Mouse (Mus musculus) kidney, postnatal 14 days (tissue): ENCODE measurements around the gene AW209491.

Source experiments
- DNase-seq: peaks from one replicate; pipeline ENCODE4 v3.0.0; 2022; ENCODE audit warnings: mixed read lengths

The AW209491 gene

DNA sequence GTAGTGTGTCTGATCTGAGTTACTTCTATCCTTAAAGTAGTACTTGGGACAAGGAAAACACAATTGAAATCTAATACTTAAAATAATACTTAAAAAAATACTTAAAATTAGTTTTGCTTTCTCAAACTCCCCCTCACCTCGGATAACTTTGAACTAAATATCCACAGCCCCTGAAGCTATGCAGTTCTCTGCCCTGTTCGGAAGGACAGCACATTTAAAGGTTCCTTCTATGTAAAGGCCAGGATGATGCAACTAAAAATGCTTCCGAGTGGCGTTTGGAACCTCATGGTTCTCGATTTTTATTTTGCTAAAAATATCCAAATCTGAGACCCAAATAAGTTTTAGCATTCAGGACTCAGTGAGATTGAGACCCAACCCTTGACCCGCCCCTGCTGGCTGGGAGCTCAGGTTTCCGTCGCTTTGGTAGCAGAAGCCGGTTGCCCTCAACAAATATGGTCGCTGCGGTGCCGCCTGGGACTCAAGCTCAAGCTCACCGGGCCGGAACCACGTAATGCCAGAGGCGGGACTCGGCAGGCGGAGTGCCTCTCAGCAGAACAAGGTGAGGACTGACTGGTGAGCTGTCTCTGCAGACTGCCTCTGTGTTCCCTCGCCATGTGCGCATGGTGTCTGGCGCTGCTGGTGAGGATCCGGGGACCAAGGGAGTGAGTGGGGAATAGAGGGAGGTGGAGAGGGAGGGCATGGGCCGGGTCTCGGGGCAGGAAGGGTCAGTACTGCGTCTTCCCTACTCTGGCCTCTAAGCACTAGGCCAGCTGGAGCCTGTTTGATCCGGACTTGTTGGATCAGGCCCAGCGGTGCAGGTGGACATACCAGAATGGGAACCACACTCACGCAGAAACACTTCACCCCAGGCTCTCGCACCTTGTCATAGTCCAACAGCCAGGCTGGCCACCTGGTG, at the start of gene AW209491:
Gene AW209491, plus strand, starts transcription at position 429 of the 916 bp plus-strand sequence.
- peak; percentile 97 for DNase-seq

DNA sequence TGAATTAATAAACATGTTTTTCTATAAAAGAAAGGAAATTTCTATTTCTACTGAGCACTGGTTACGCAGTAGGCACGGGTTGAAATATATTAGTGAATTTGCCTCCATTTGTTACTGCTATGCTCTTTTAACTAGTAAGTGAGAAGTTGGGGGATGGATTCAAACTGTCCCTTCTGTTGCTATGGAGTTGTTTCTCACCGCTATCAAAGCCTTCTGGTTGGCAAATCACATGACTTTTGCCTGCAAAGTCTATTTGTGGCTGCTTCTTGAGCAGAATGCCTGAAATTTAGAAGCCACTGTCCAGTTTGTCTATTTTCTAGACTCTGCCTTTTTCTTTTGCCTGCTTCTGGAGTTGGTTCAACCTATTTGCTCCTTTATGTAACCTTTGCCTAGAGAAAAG, 49.6 kb upstream of the AW209491 start:
- no peak for DNase-seq

DNA sequence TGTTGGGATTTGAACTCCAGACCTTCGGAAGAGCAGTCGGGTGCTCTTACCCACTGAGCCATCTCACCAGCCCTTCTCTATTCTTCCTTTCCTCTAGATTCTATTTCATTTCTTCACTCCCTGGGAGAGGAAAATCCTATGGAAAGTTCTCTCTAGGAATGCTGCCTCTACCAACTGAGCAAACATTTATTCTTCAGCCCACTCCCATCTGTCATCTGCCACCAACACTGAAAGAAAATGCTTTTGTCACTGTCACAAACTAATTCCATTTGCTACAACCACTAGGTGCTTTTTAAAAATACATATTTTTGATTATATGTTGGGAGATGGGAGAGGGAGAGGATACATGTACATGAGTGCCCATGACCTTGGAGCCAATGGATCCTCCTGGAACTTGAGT, 27.2 kb upstream of the AW209491 start:
- DNase-seq: no peak

DNA sequence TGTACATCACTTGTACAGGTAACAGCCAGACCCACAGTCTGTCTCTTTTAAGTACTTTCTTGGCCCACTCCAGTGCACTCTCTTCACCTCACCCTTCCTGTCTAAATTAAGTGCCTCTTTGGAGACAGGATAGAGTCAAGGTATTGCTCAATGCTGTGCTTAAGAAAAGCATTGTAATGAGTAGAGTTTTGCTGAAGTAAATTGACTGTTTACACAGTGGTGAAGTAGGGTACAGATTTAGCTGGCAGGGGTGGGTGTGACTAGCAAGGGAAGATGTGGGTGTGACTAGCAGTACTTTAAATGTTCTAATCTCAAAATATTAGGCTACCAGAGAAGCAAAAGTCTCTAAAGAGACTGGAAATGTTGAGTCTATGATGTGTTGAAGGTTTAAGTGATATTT, 22.3 kb upstream of the AW209491 start:
- no peak for DNase-seq

DNA sequence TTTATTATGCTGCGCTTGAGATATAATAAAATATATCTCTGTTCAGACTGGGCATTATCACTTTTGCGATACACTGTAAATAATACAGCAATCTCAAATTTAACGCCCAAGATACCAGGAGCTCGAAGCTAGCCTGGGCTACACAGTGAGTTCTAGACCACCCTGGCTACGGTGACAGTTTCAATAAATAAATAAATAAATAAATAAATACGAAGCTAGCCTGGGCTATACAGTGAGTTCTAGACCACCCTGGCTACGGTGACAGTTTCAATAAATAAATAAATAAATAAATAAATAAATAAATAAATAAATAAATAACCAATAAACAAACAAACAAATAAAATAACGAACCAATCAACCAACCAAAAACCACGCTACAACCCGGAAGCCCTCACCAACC, 17.5 kb upstream of the AW209491 start:
- DNase-seq: no peak

DNA sequence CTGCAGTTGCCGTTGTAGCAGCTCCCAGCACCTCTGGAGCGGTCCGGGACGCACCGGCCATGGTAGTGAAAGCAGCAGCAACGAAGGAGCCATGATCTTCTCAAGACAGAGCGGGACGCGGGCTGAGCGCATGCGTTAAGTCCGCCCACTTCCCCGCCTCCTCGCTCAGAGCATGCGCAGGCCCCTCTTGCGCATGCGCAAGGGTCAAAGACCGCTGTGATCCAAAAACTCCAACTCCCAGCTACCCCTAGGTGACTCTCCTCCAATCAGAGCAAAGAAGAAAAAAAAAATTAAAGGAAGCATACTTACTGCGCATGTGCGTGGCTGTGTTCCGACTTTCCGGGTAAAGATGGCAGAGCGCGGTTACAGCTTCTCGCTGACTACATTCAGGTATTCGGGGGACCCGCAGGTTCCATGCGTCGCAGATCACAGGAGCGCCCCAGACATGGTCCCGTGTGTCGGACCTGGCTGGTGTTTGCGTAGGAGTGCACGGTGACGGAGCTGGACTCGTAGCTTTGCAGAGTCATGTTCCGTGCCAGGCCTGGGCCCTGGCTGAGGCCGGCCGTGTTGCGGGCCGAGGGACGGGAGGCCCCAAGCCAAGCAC, 16.9 kb upstream of the AW209491 start, which contains the start of the genes Mrpl32 and Psma2:
Gene Mrpl32, minus strand, starts transcription at position 240 of the 604 bp plus-strand sequence.
Gene Psma2, plus strand, starts transcription at position 315 of the 604 bp plus-strand sequence.
- peak; percentile 98 for DNase-seq

DNA sequence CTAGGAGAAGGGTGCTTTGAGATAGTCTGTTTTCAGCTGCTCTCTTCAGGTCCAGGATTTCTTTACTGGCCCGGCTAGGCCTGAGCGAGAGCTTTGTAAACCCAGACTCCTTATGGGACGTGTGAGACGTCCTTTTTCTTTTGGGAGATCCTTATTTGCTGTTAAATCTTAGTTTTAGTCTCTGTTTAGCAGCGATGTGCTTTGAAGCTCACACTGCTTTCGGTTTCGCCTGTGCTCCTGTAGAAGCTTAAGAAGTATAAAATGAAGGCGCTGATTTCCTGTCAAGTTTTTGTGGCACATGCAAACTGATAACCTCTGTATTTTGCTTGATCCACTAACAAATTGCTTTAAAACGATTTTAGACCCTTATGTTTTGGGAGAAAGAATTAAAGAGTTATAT, 16.4 kb upstream of the AW209491 start:
- no peak for DNase-seq

DNA sequence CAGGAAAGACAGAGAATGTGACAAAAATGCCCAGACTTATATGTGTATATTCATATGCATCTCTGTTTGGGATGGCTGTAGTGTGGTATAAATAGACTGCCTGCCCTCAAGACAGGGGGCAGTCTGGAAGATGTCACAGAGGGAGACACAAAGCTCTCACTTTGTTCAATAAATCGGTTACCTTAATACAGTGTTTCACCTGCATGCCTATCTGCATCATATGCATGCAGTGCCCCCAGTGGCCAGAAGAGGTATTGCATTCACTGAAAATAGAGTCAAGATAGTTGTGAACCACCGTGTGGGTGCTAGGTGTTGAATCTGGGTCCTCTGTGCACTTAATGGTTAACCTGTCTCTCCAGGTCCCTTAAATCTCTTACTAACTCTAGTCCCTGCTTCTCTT, 11.2 kb upstream of the AW209491 start:
- peak; percentile 72 for DNase-seq

DNA sequence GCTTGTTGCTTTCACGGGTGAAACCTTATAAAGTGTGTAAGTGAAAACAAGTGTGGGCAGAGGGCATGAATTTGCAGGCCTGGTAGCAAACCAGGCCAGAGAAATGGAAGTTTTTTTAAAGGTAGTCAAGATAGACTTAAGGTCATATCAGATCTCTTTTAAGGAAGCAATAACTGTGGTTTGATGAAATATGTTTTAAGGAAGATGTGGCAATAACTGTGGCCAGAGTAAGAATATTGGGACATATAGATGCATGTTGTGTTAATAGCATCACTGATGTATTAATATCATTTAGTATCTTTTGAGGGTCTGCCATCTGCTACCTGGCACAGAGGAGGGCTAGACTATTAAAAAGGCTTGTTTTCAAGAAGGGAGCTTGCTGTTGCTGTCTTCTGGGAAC, 10.0 kb downstream of the AW209491 start:
- DNase-seq: no peak

DNA sequence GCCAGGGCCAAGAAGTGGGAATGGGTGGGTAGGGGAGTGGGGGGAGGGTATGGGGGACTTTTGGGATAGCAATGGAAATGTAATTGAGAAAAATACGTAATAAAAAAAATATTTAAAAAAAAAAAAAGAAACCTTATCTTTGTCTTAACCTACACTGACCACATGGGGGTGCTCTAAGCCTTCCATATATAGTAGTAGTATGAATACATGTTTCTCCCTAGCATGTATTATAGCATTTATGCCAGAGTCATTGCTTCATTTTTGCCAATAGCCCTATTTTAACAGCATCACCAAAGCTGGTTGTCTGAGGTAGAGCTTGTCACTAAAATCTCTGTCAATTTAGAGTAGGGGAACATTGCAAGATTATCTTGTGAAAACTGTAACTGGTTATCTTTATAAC, 19.3 kb downstream of the AW209491 start:
- no peak for DNase-seq

DNA sequence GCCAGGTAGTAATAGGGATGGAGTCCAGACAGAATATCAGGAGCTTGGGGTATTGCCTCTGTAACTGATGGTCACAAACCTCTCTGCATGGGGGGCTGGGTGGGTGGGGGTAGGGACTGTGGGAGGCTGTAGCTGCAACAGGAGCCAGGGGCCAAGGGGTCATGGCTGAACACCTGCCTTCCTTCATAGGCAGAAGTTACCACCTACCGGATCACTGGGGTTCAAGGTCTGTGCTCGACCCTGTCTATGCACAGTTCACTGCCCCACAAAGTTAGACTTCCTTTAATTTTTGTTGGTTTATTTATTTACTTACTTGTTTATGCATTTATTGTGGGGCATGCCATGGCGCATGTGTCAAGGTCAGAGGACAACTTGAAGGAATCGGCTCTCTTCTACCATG, 37.2 kb downstream of the AW209491 start:
- no peak for DNase-seq

DNA sequence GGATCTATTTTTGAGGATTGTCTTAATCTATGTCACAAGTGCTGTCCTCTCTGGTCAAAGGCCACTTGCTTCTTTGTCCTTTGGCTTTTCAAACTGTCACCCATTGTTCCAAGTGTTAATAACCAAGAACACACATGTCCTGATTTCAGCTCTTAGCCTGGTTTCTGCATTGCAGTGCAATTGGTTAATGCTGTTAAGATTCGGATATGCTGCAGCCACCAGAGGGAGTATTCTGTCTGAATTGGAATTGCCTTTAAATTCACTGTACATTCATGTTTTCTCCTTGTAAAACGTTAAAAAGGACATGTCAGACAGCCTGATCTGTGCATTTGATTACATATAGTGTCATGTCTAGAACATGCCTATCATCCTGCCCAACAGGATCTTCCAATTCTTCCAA, 40.4 kb downstream of the AW209491 start:
- DNase-seq: peak; percentile 9
